Mouse (Mus musculus) small intestine, adult 2 months (tissue): ENCODE results near the gene Tbx6.

Experiments used
- CTCF ChIP-seq: fragments of 200-500 bp; IDR thresholded peaks from 2 replicates; pipeline ENCODE4 v1.5.1; 2012; ENCODE audit warnings: low read depth, mild to moderate bottlenecking, control low read depth, inconsistent platforms, low read length, moderate library complexity, mixed read lengths; ENCODE audit not compliant: insufficient replicate concordance, insufficient read length; ENCODE audit errors: extremely low read depth
- POLR2A ChIP-seq: fragments of 200-500 bp; IDR thresholded peaks from 2 replicates; pipeline ENCODE4 v1.6.1; 2012; ENCODE audit warnings: low read depth, mild to moderate bottlenecking, control low read depth, inconsistent platforms, low read length, moderate library complexity

DNA sequence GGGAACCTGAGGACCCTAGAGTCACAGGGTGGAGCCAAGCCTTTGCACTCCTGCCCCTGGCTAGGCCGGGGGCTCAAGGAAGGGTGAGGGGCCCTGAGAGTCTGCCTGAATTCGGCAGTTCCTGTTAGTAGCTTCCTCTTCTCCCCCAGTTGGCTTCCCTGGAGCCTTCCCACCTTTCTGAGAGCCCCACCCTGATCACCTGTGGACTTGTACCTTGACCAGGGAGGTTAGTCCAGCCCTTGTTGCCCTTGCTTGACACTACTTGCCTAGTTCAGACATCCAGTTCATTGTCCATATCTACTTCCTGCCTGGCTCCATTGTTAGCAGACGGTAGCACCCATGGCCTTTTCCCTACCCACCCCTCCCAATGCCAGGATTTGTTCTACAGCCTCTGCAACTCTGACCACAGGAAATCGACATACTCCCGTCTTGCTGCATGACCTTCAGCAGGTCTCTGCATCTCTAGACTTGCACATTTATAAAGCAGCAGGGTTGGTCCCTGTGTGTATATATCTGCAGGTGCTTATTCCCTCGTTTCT lies 19.7 kb upstream of the Tbx6 start:
- TF ChIP-seq CTCF (no peak), POLR2A (peak; percentile 58; the same call in 1 of the 2 replicates)
